Mouse (Mus musculus): Measurements from ENCODE around the gene Krt15. TPM values are rescaled to one million over a fixed set of nuclear protein-coding genes. Genes with fewer than 3 reads are reported as not detected.

Krt15 gene
- total and polyA plus RNA-seq, 2 experiments from 2014 or later: 0.17 TPM; not detected in 1

DNA sequence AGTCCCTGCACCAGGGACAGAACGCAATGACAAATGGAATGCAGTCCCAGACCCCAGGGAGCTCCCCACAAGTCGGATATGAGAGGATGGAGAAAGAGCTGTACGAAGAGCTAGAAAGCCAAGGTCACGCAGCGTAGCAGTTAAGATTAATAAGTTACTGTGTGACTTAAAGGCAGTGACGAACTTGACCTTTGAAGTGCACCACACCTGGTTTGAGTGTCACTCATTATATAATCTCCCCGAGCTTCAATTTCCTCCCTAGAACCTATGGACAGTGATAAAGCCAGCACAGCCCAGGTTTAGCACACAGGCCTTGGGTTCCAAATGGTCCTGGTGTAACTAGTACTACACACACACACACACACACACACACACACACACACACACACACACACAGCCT lies 28.7 kb upstream of the Krt15 start:
- H3K4me1 ChIP-seq (ENCODE audit: insufficient read depth): no peaks in the 10 kb centered on the region
- 75% methylated on average over 7 of the region's 7 CpGs for WGBS
- no peaks in the 10 kb centered on the region for H3K27me3 ChIP-seq (ENCODE audit: insufficient read depth, low read length)

DNA sequence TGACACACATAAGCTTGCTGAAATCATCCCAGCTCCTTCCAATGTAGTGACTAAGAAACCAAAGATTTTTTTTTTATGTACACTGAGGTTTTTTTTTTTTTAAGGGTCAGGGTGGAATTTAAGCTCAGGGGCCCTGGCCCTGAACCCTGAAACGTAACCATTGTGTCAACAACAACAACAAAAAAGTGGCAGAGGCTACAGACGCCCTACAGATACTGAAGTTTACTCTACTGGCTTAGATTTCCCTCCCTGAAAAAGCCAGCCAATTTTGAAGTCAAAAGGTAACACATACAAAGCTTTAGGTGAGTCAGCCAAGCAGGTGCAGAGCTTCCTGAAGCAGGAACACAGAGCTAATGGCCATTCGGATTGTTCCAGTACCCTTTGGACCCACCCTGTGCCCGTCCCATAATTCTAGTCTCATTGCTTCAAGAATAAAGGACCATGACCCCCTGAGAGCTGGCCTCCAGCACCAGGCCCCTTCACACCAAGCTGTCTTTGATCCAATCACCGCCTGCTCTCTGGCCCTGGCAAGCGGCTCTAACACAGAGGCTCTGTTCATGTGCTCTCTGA lies 22.3 kb upstream of the Krt15 start:
- no peak for TF ChIP-seq CTCF (IDR thresholded peaks at IDR 0.05; ENCODE audit: low read depth)
- H3K9me3 ChIP-seq (ENCODE audit: low read length): no peaks in the 10 kb centered on the region
- no peaks in the 10 kb centered on the region for H3K4me1 ChIP-seq (ENCODE audit: insufficient read depth)
- WGBS: 52% methylated on average over 6 of the region's 6 CpGs
- H3K9ac ChIP-seq: no peak overlapping the region
- H3K36me3 ChIP-seq (ENCODE audit: insufficient read depth): no peaks in the 10 kb centered on the region
- ATAC-seq (no peak), DNase-seq (no peak)
- no peaks in the 10 kb centered on the region for H3K27me3 ChIP-seq (ENCODE audit: insufficient read depth, low read length)
- no peak overlapping the region for H3K27ac ChIP-seq (ENCODE audit: low read depth, low read length)
- H3K4me3 ChIP-seq (ENCODE audit: low read depth, low read length): no peak overlapping the region
- no peak overlapping the region for H3K4me2 ChIP-seq (ENCODE audit: low read depth)

More for the DNA sequence above, 28.7 kb upstream of the Krt15 start:
- no peaks in the 10 kb centered on the region for H3K36me3 ChIP-seq (ENCODE audit: insufficient read depth)
- no peak overlapping the region for H3K27ac ChIP-seq (ENCODE audit: low read depth, low read length)
- no peak for ATAC-seq
- TF ChIP-seq CTCF (IDR thresholded peaks at IDR 0.05; ENCODE audit: low read depth): no peak
- no peak overlapping the region for H3K4me2 ChIP-seq (ENCODE audit: low read depth)
- H3K9ac ChIP-seq: no peak overlapping the region
- H3K9me3 ChIP-seq (ENCODE audit: low read length): no peaks in the 10 kb centered on the region
- no peak for DNase-seq
- H3K4me3 ChIP-seq (ENCODE audit: low read depth, low read length): no peak overlapping the region

GRCm38 (mm10) chr11:100157331-100157730 lies 21.6 kb upstream of the Krt15 start:
- H3K4me3 ChIP-seq (ENCODE audit: low read depth, low read length): no peak overlapping the region
- no peak overlapping the region for H3K9ac ChIP-seq
- no peak for ATAC-seq
- H3K27ac ChIP-seq (ENCODE audit: low read depth, low read length): no peak overlapping the region
- 85% methylated on average over 3 of the region's 3 CpGs for WGBS
- no peaks in the 10 kb centered on the region for H3K9me3 ChIP-seq (ENCODE audit: low read length)
- no peak for TF ChIP-seq CTCF (IDR thresholded peaks at IDR 0.05; ENCODE audit: low read depth)
- no peak for DNase-seq
- H3K4me2 ChIP-seq (ENCODE audit: low read depth): no peak overlapping the region
- no peaks in the 10 kb centered on the region for H3K36me3 ChIP-seq (ENCODE audit: insufficient read depth)
- no peaks in the 10 kb centered on the region for H3K27me3 ChIP-seq (ENCODE audit: insufficient read depth, low read length)
- no peaks in the 10 kb centered on the region for H3K4me1 ChIP-seq (ENCODE audit: insufficient read depth)

DNA sequence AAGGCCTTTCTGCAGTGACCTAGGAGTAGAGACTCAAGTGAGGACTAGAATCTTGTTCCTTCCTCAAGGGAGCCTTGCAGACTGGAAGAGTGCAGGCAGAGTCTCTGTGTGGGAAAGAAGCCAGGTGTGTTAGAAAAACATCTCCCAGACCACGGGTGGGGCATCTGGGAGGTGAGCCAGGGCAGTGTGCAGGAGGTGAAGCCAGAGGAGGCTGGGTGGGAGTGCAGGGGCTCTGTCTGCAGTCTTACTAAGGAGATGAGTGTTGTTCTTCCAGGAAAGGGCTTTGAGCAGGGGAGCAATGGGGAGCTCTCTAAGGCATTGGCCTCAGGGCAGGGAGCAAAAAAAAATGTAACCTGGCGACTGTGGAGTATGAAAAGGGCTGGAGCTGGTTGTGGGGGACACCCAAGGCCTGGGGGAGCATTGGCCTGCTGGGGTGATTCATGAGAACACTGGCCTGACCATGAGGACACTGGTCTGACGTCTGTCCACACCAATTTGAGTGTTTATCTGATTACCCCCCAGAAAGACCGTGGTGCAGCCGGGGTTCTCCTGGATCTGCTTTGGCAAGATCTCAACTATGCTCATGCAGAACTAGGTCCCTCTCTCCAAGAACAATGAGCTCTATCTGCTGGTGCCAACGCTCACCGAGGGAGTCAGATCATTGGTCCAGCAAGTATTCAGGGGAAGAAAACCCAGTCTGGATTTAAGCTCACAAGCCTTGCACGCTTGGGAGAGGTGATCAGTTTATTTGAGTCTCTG lies 19.9 kb upstream of the Krt15 start:
- Histone ChIP-seq H3K4me3 (ENCODE audit: low read depth, low read length) (no peak overlapping the region), H3K4me1 (ENCODE audit: insufficient read depth) (no peaks in the 10 kb centered on the region), H3K9me3 (ENCODE audit: low read length) (no peaks in the 10 kb centered on the region), H3K36me3 (ENCODE audit: insufficient read depth) (no peaks in the 10 kb centered on the region), H3K9ac (no peak overlapping the region), H3K27me3 (ENCODE audit: insufficient read depth, low read length) (no peaks in the 10 kb centered on the region), H3K27ac (ENCODE audit: low read depth, low read length) (no peak overlapping the region), H3K4me2 (ENCODE audit: low read depth) (no peak overlapping the region)
- 60% methylated on average over 8 of the region's 8 CpGs for WGBS
- ATAC-seq: no peak
- no peak for TF ChIP-seq CTCF (IDR thresholded peaks at IDR 0.05; ENCODE audit: low read depth)
- no peak for DNase-seq

GRCm38 (mm10) chr11:100148615-100149330 lies 13.0 kb upstream of the Krt15 start, which contains the start of gene Krt19:
Gene Krt19 (minus strand): TSS chr11:100148665.
- Histone ChIP-seq H3K36me3 (ENCODE audit: insufficient read depth) (no peaks in the 10 kb centered on the region), H3K9me3 (ENCODE audit: low read length) (no peaks in the 10 kb centered on the region), H3K4me3 (ENCODE audit: low read depth, low read length) (no peak within 1 kb of the TSS), H3K4me1 (ENCODE audit: insufficient read depth) (no peaks in the 10 kb centered on the region), H3K27ac (ENCODE audit: low read depth, low read length) (no peak within 1 kb of the TSS), H3K4me2 (ENCODE audit: low read depth) (no peak within 1 kb of the TSS), H3K27me3 (ENCODE audit: insufficient read depth, low read length) (peaks cover 14% of the 10 kb centered on the region), H3K9ac (no peak within 1 kb of the TSS)
- WGBS: 41% methylated on average over 9 of the region's 9 CpGs
- no peak for TF ChIP-seq CTCF (IDR thresholded peaks at IDR 0.05; ENCODE audit: low read depth)
- DNase-seq (no peak), ATAC-seq (no peak)

- Histone ChIP-seq H3K27me3 (ENCODE audit: insufficient read depth, low read length) (peaks cover 14% of the 10 kb centered on the region), H3K9me3 (ENCODE audit: low read length) (no peaks in the 10 kb centered on the region), H3K4me2 (ENCODE audit: low read depth) (no peak overlapping the region), H3K27ac (ENCODE audit: low read depth, low read length) (no peak overlapping the region), H3K4me1 (ENCODE audit: insufficient read depth) (no peaks in the 10 kb centered on the region), H3K36me3 (ENCODE audit: insufficient read depth) (no peaks in the 10 kb centered on the region), H3K9ac (no peak overlapping the region), H3K4me3 (ENCODE audit: low read depth, low read length) (no peak overlapping the region)
- TF ChIP-seq CTCF (IDR thresholded peaks at IDR 0.05; ENCODE audit: low read depth): no peak
- ATAC-seq: no peak
- 72% methylated on average over 5 of the region's 5 CpGs for WGBS
- no peak for DNase-seq
Observed at GRCm38 (mm10) chr11:100147566-100148353, 12.0 kb upstream of the Krt15 start.
